Mouse (Mus musculus) heart, postnatal 0 days (tissue): ENCODE results near the gene Mnt.

Source experiments
- CTCF ChIP-seq: IDR thresholded peaks from 2 replicates; pipeline ENCODE4 v1.5.1; 2016; ENCODE audit warnings: antibody characterized with exemption, control low read depth, low read depth
- EP300 ChIP-seq: IDR thresholded peaks from 2 replicates; pipeline ENCODE4 v1.6.1; 2016; ENCODE audit warnings: antibody characterized with exemption, low read depth

DNA sequence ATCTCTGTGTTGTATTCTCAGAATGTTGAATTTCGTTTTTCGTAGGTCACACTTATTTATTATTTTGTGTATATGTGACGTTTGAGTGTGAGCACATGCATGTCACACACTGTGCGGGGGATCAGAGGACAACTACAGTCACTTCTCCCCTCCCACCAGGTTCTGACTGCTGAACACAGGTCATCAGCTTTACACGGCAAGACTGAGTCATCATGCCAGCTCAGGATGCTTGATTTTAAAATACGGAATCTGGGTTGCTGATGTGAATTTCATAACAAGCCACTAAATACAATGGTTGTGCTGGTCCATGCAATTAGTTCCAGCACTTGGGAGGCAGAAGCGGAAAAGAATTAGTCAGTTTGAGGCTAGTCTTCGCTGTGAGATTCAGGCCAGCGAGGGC lies 50.3 kb downstream of the Mnt start:
- TF ChIP-seq CTCF = no peak
- no peak for TF ChIP-seq EP300
